Mouse (Mus musculus) cortical plate, adult 2 months (tissue): ENCODE results near the gene Mpc1. TPM values are rescaled to one million over a fixed set of nuclear protein-coding genes. Genes with fewer than 3 reads are reported as not detected.

ENCODE experiments used
- H3K27ac ChIP-seq: fragments of 200-500 bp; 2 replicates; pipeline ENCODE4 v1.5.1; 2012; ENCODE audit warnings: low read length, control low read depth, inconsistent platforms; ENCODE audit not compliant: insufficient read depth
- H3K4me1 ChIP-seq: fragments of 200-500 bp; 2 replicates; pipeline ENCODE4 v1.6.1; 2011; ENCODE audit warnings: low read length; ENCODE audit not compliant: control insufficient read depth, insufficient read depth
- H3K4me3 ChIP-seq: fragments of 200-500 bp; 2 replicates; pipeline ENCODE4 v1.5.1; 2011; ENCODE audit warnings: mild to moderate bottlenecking, low read length, control low read depth; ENCODE audit not compliant: insufficient read depth
- CTCF ChIP-seq: fragments of 200-500 bp; IDR thresholded peaks from 2 replicates; pipeline ENCODE4 v1.5.1; 2011; ENCODE audit warnings: mild to moderate bottlenecking, control low read depth, low read length; ENCODE audit not compliant: insufficient read depth; ENCODE audit errors: extremely low read depth
- POLR2A ChIP-seq: fragments of 200-500 bp; IDR thresholded peaks from 2 replicates; pipeline ENCODE4 v1.6.1; 2011; ENCODE audit warnings: mild to moderate bottlenecking, low read length, control low read depth; ENCODE audit not compliant: insufficient read depth; ENCODE audit errors: extremely low read depth
- polyA plus RNA-seq: library from polyadenylated mRNA; depleted of rRNA; stranded (reverse); fragments of >200 nt; gene quantifications from 2 replicates; pipeline ENCODE4 v1.2.3, GENCODE M21; 2012; rRNA removed

The Mpc1 gene
- polyA plus RNA-seq, 1 experiment = 433 TPM

GRCm38 (mm10) chr17:8342706-8343105 lies 60.0 kb downstream of the Mpc1 start:
- peak overlapping the region; percentile 47; the same call in 1 of the 2 replicates for H3K4me3 ChIP-seq
- H3K27ac ChIP-seq = no peak overlapping the region
- peaks cover 5% of the 10 kb centered on the region for H3K4me1 ChIP-seq
- TF ChIP-seq POLR2A = no peak
- no peak for TF ChIP-seq CTCF

GRCm38 (mm10) chr17:8343416-8343815 lies 60.7 kb downstream of the Mpc1 start:
- no peak overlapping the region for H3K27ac ChIP-seq
- H3K4me3 ChIP-seq = no peak overlapping the region
- no peak for TF ChIP-seq CTCF
- TF ChIP-seq POLR2A = no peak
- H3K4me1 ChIP-seq = peaks cover 5% of the 10 kb centered on the region

Other genes with a start within 250 kb of the Mpc1 start
- gene Gm49673, start 135.1 kb upstream of the Mpc1 start, polyA plus RNA-seq = 0.71 and 1.1 TPM in 2 replicates
- 15.6 and 17.0 TPM in 2 replicates for gene Rnaset2a, start 134.8 kb upstream of the Mpc1 start, polyA plus RNA-seq
- 14.4 and 14.8 TPM in 2 replicates for gene Fgfr1op, start 117.4 kb upstream of the Mpc1 start, polyA plus RNA-seq
- 0.42 TPM in 1 of 2 replicates, not detected in the other for gene Ccr6, start 46.9 kb upstream of the Mpc1 start, polyA plus RNA-seq
- 117 and 124 TPM in 2 replicates for gene Sft2d1, start 28.2 kb downstream of the Mpc1 start, polyA plus RNA-seq
- 34.3 and 40.8 TPM in 2 replicates for gene Prr18, start 54.6 kb downstream of the Mpc1 start, polyA plus RNA-seq
- 0.83 and 1.2 TPM in 2 replicates for gene T2, start 73.1 kb downstream of the Mpc1 start, polyA plus RNA-seq
- gene T, start 151.5 kb downstream of the Mpc1 start, polyA plus RNA-seq = 0.10 and 0.11 TPM in 2 replicates
- 24.0 and 71.9 TPM in 2 replicates for gene Pde10a, start 242.5 kb downstream of the Mpc1 start, polyA plus RNA-seq